Mouse (Mus musculus) hindbrain, postnatal 0 days (tissue): ENCODE measurements at regions not wholly inside any gene's neighbourhood (a gene's known extent, or its start where the extent isn't known, plus 50 kb on each side); places are given as distances from the start of the nearest gene placed in this dataset.

ENCODE experiments used
- ATAC-seq: fragments of 200-750 bp; cut with Nextera tagmentation; 2 replicates; pipeline ENCODE4 v1.8.0; 2017; ENCODE audit warnings: mild to moderate bottlenecking, moderate TSS enrichment, moderate library complexity
- DNase-seq: peaks from one replicate; pipeline ENCODE4 v3.0.0-alpha.2; 2015; ENCODE audit warnings: low spot score
- H3K27ac ChIP-seq: fragments of 300-500 bp; sonication (generic); 2 replicates; pipeline ENCODE4 v1.5.1; 2014; ENCODE audit warnings: mild to moderate bottlenecking
- H3K27me3 ChIP-seq: fragments of 300-500 bp; sonication (generic); 2 replicates; pipeline ENCODE4 v1.6.1; 2014; ENCODE audit warnings: low read length, mixed read lengths; ENCODE audit not compliant: insufficient read depth
- H3K36me3 ChIP-seq: fragments of 300-500 bp; sonication (generic); 2 replicates; pipeline ENCODE4 v1.6.1; 2014; ENCODE audit warnings: low read length, mixed read lengths; ENCODE audit not compliant: insufficient read depth
- H3K4me1 ChIP-seq: fragments of 300-500 bp; sonication (generic); 2 replicates; pipeline ENCODE4 v1.6.1; 2014; ENCODE audit warnings: antibody characterized with exemption, low read length, mixed read lengths; ENCODE audit not compliant: insufficient read depth
- H3K4me2 ChIP-seq: fragments of 300-500 bp; sonication (generic); 2 replicates; pipeline ENCODE4 v1.6.1; 2014; ENCODE audit warnings: low read depth, mild to moderate bottlenecking, low read length, moderate library complexity, mixed read lengths
- H3K4me3 ChIP-seq: fragments of 300-500 bp; sonication (generic); 2 replicates; pipeline ENCODE4 v1.5.1; 2014; ENCODE audit warnings: low read length
- H3K9ac ChIP-seq: fragments of 300-500 bp; sonication (generic); replicated peaks from 2 replicates; pipeline ENCODE4 v1.6.1; 2014; ENCODE audit warnings: mild to moderate bottlenecking, low read length, moderate library complexity, mixed read lengths
- H3K9me3 ChIP-seq: fragments of 300-500 bp; sonication (generic); 2 replicates; pipeline ENCODE4 v1.6.1; 2016; ENCODE audit warnings: low read length, mixed read lengths
- CTCF ChIP-seq: IDR thresholded peaks from 2 replicates; pipeline ENCODE4 v1.5.1; 2016; ENCODE audit warnings: antibody characterized with exemption, control low read depth, low read depth
- WGBS: fragments of 180-500 bp; shearing (Covaris S2); extraction: QIAGEN DNeasy Blood & Tissue Kit; methylation state at CpG from one replicate; pipeline ENCODE4 v1.1.7; 2014; 5-methylcytosine and 5-hydroxymethylcytosine counted together

DNA sequence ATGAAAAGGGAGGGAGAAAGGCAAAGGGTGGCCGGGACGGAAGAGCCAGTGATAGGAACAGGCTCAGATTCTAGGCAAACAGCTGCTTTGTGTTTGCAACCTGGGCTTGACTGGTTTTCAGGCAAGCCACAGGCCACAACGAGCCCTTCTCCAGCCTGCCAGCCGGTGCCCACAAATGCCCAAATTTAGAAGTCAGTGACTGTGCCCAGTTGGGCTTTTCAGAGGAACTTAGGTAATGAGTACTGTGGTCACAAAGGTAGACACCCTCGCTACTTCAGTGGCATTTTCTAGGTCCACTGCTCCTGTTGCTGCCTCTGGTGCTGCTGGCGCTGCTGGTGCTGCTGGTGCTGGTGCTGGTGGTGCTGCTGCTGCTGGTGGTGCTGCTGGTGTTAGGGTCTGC lies 129.8 kb downstream of the Sall1 start:
- Histone ChIP-seq H3K9me3 (no peaks in the 10 kb centered on the region), H3K4me1 (no peaks in the 10 kb centered on the region), H3K36me3 (no peaks in the 10 kb centered on the region), H3K27me3 (no peaks in the 10 kb centered on the region), H3K27ac (no peak overlapping the region), H3K4me3 (no peak overlapping the region), H3K4me2 (no peak overlapping the region), H3K9ac (no peak overlapping the region)
- DNase-seq (peak; percentile 15), ATAC-seq (no peak)
- TF ChIP-seq CTCF: no peak
- 63% methylated on average over 6 of the region's 6 CpGs for WGBS

DNA sequence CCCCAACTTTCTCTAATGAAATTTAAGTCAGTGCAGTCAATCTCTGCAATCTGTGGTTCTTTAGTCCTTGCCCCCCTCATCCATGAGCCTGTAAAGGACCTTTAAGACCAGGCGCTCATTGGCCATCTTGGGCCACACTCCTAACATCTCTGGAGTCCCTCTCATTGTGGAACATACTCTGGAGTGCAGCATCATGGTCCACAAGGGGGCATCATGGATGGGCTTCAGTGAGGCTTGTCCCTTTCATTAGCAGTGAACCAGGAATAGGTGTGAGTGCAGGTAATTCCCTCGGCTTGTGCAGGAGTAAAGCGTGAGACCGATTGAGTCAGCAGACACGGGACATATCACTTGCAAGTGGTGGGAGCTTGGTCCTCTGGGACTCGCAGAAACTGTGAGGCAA lies 137.7 kb downstream of the Sall1 start:
- 88% methylated on average over 6 of the region's 6 CpGs for WGBS
- no peak overlapping the region for H3K4me3 ChIP-seq
- H3K9ac ChIP-seq: no peak overlapping the region
- H3K27ac ChIP-seq: no peak overlapping the region
- H3K27me3 ChIP-seq: no peaks in the 10 kb centered on the region
- no peaks in the 10 kb centered on the region for H3K9me3 ChIP-seq
- no peaks in the 10 kb centered on the region; the same call in 1 of the 2 replicates for H3K4me1 ChIP-seq
- no peak overlapping the region for H3K4me2 ChIP-seq
- TF ChIP-seq CTCF: peak; percentile 53
- no peaks in the 10 kb centered on the region for H3K36me3 ChIP-seq
- no peak for ATAC-seq
- DNase-seq: no peak

DNA sequence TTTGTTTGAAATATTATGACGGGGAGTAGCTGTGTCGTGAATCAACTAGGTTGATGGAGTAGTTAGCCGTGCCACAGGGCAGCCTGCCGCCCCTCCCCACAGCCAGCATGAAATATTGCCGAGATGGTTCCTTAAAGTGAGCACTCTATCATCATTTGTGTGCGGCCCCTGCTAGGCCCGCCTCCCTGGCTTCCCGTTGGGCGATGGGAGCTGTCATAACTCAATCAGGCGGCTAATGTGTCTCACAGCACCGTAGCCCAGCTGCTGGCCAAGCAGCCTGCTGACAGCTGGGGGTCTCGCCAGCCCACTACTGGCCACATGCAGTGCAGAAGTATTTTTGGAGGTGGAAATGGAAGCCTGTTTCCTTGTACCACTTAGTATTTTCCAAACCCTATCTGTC lies 140.9 kb downstream of the Sall1 start:
- Histone ChIP-seq H3K4me3 (no peak overlapping the region), H3K27ac (no peak overlapping the region), H3K36me3 (no peaks in the 10 kb centered on the region), H3K4me1 (no peaks in the 10 kb centered on the region; the same call in 1 of the 2 replicates), H3K4me2 (no peak overlapping the region), H3K9ac (no peak overlapping the region), H3K9me3 (no peaks in the 10 kb centered on the region), H3K27me3 (no peaks in the 10 kb centered on the region)
- peak; percentile 49 for DNase-seq
- 49% methylated on average over 12 of the region's 12 CpGs for WGBS
- no peak for TF ChIP-seq CTCF
- ATAC-seq: no peak

- Histone ChIP-seq H3K36me3 (no peaks in the 10 kb centered on the region), H3K4me1 (no peaks in the 10 kb centered on the region), H3K27me3 (no peaks in the 10 kb centered on the region), H3K4me3 (no peak overlapping the region), H3K9ac (no peak overlapping the region), H3K9me3 (no peaks in the 10 kb centered on the region), H3K4me2 (peak overlapping the region; percentile 24; the same call in 1 of the 2 replicates), H3K27ac (no peak overlapping the region)
- TF ChIP-seq CTCF: no peak
- DNase-seq (peak; percentile 15), ATAC-seq (no peak)
- WGBS: 70% methylated on average over 15 of the region's 15 CpGs
Measured at GRCm38 (mm10) chr8:88883751-88884390, 160.1 kb downstream of the Sall1 start.

DNA sequence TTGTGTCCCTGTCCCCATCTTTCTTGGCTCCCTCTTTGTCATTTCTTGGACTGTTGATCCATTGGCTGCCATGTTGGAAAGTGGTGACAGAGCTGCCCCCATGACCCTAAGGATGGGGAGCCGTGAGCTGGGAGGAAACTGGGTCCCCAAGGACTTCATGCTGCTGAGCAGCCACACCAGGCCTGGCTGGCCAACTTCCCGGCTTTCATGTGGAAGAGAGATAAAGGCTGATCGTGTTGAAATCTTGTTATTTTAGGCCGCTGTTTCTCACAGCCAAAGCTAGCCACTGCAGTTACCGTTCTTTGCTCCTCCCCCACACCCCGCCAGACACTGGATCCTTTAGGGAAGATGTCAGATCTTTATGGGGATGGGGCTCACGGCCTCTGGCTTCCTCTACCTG lies 164.1 kb downstream of the Sall1 start:
- no peak overlapping the region for H3K4me2 ChIP-seq
- WGBS: 77% methylated on average over 7 of the region's 7 CpGs
- no peaks in the 10 kb centered on the region for H3K36me3 ChIP-seq
- H3K4me3 ChIP-seq: no peak overlapping the region
- no peaks in the 10 kb centered on the region for H3K9me3 ChIP-seq
- no peak for TF ChIP-seq CTCF
- DNase-seq: no peak
- H3K9ac ChIP-seq: no peak overlapping the region
- H3K4me1 ChIP-seq: no peaks in the 10 kb centered on the region
- H3K27ac ChIP-seq: no peak overlapping the region
- ATAC-seq: no peak
- no peaks in the 10 kb centered on the region for H3K27me3 ChIP-seq

- Histone ChIP-seq H3K9me3 (no peaks in the 10 kb centered on the region), H3K9ac (no peak overlapping the region), H3K27ac (no peak overlapping the region), H3K4me3 (no peak overlapping the region), H3K36me3 (no peaks in the 10 kb centered on the region), H3K4me1 (no peaks in the 10 kb centered on the region), H3K27me3 (no peaks in the 10 kb centered on the region), H3K4me2 (no peak overlapping the region)
- WGBS: 51% methylated on average over 10 of the region's 10 CpGs
- no peak for TF ChIP-seq CTCF
- DNase-seq: peak; percentile 15
- ATAC-seq: no peak
Measured at GRCm38 (mm10) chr8:88877921-88878320, 166.0 kb downstream of the Sall1 start.

DNA sequence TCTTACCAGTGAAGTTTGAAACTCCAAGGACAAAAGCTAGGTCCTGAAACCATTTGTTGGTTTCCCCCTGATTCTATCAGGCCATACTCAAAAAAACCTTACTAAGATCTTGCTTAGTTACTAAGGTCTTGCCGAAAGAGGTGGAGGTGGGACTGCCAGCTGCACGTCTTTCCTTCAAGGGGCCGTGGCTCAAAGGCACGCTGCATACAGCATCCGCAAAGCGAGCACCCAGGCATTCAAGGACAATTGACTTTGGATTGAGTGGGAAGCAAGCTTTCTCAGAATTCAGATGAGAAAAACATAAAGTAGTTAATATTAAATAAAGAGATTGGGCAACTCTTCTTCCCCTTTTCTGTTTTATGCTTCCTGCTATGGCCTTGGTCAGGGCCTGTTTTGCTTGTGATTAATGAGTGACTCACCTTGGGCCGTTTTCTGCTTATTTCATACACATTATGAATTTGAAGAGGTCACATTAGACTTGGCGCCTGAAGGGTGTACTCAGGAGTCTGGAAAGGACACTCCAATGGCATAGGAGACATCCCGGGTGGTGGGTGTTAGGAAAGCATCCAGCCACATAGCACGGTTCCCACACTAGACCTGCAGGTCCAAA lies 166.1 kb downstream of the Cyld start:
- Histone ChIP-seq H3K9me3 (no peaks in the 10 kb centered on the region), H3K4me2 (no peak overlapping the region), H3K4me1 (no peaks in the 10 kb centered on the region), H3K27ac (no peak overlapping the region), H3K27me3 (no peaks in the 10 kb centered on the region), H3K9ac (no peak overlapping the region), H3K4me3 (no peak overlapping the region), H3K36me3 (no peaks in the 10 kb centered on the region)
- DNase-seq (no peak), ATAC-seq (no peak)
- 94% methylated on average over 10 of the region's 10 CpGs for WGBS
- TF ChIP-seq CTCF: no peak
